Mouse (Mus musculus): ENCODE results near the gene Clrn1. TPM values are rescaled to one million over a fixed set of nuclear protein-coding genes. Genes with fewer than 3 reads are reported as not detected.

The Clrn1 gene
- polyA plus RNA-seq, 1 experiment from 2014 or later, result 0.09 TPM

DNA sequence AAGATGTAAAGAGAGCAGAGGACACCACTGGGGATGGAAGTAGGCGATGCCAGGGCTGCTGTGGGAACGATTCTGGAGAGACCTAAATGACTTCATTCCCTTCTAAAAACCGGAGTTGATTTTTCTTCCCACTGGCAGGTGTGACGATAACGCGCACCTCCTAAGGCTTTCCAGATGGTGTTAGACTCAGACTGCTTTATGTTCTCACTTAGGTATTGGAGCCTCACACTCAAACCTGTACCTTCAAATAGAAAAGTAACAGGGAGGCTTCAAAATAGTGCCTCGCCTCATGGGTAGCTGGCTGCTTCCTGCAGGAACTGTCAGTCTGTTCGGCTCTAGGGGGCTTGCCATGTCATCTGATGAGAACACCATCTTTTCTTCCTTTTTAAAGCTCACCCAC is 86.9 kb downstream of the Clrn1 start:
- H3K9me3 ChIP-seq (replicated peaks; ENCODE audit: control insufficient read depth, low read length), result no peaks in the 10 kb centered on the region
- H3K36me3 ChIP-seq (ENCODE audit: control insufficient read depth, insufficient read depth, low read length), result no peaks in the 10 kb centered on the region
- no peaks in the 10 kb centered on the region for H3K27me3 ChIP-seq (ENCODE audit: control insufficient read depth, insufficient read depth, low read length)
- 81% methylated on average over 8 of the region's 8 CpGs for WGBS (ENCODE audit: insufficient replicate concordance)
- no peak overlapping the region for H3K4me3 ChIP-seq (ENCODE audit: low read depth, low read length)
- H3K9ac ChIP-seq (ENCODE audit: low read depth, low read length), result no peak overlapping the region
- H3K27ac ChIP-seq (ENCODE audit: low read depth, low read length), result no peak overlapping the region
- ATAC-seq (replicated peaks; ENCODE audit: insufficient number of reproducible peaks, low FRiP score, low TSS enrichment), result no peak
- H3K4me2 ChIP-seq, result no peak overlapping the region
- no peaks in the 10 kb centered on the region for H3K4me1 ChIP-seq (ENCODE audit: control insufficient read depth, insufficient read depth, low read length)

Other genes starting within 250 kb of the Clrn1 start
- gene Erich6, start 248.1 kb downstream of the Clrn1 start, polyA plus RNA-seq (2014; fragmentation: Nextera tagmentation; extraction: Ambion mirVana), result 0.09 and 0.13 TPM in 2 replicates
- 5.4 TPM in 2 replicates for gene Siah2, start 192.9 kb downstream of the Clrn1 start, polyA plus RNA-seq (2014; fragmentation: Nextera tagmentation; extraction: Ambion mirVana)
- gene Mindy4b-ps, start 63.0 kb downstream of the Clrn1 start, polyA plus RNA-seq (2014; fragmentation: Nextera tagmentation; extraction: Ambion mirVana), result not detected in 2 replicates
- 5.5 and 6.2 TPM in 2 replicates for gene Med12l, start 120.5 kb upstream of the Clrn1 start, polyA plus RNA-seq (2014; fragmentation: Nextera tagmentation; extraction: Ambion mirVana)
- 1.3 TPM in 2 replicates for gene Gpr171, start 216.5 kb upstream of the Clrn1 start, polyA plus RNA-seq (2014; fragmentation: Nextera tagmentation; extraction: Ambion mirVana)

Measured in heart, embryonic 11.5 days (tissue).